Mouse (Mus musculus) ES-Bruce4 (cell line): ENCODE data around the gene Ovol3. TPM values are rescaled to one million over a fixed set of nuclear protein-coding genes. Genes with fewer than 3 reads are reported as not detected.
A peak's percentile ranks its signal among the peaks of the same experiment; 100 is the strongest.

ENCODE experiments used
- H3K27ac ChIP-seq: 2 replicates; pipeline ENCODE4 v1.5.1; 2012; ENCODE audit warnings: low read length, inconsistent platforms; ENCODE audit not compliant: insufficient read depth
- H3K27me3 ChIP-seq: 2 replicates; pipeline ENCODE4 v1.6.1; 2012; ENCODE audit warnings: mild to moderate bottlenecking, low read length, inconsistent platforms; ENCODE audit not compliant: control insufficient read depth, poor library complexity, insufficient read depth, severe bottlenecking
- H3K36me3 ChIP-seq: 2 replicates; pipeline ENCODE4 v1.6.1; 2012; ENCODE audit warnings: inconsistent platforms, mild to moderate bottlenecking, low read length, moderate library complexity; ENCODE audit not compliant: control insufficient read depth, poor library complexity, insufficient read depth, severe bottlenecking
- H3K4me1 ChIP-seq: one replicate; pipeline ENCODE4 v1.8.1; 2011; ENCODE audit warnings: low read length; ENCODE audit not compliant: control insufficient read depth, insufficient read depth
- H3K4me3 ChIP-seq: 2 replicates; pipeline ENCODE4 v1.5.1; 2011; ENCODE audit warnings: low read depth, mild to moderate bottlenecking, low read length
- H3K9ac ChIP-seq: 2 replicates; pipeline ENCODE4 v1.6.1; 2012; ENCODE audit warnings: low read depth, mild to moderate bottlenecking, inconsistent platforms; ENCODE audit not compliant: poor library complexity, severe bottlenecking
- H3K9me3 ChIP-seq: replicated peaks from 2 replicates; pipeline ENCODE4 v1.6.1; 2012; ENCODE audit warnings: mild to moderate bottlenecking, low read length, inconsistent platforms; ENCODE audit not compliant: control insufficient read depth, poor library complexity, insufficient read depth, severe bottlenecking
- CTCF ChIP-seq: IDR thresholded peaks from one replicate; pipeline ENCODE4 v1.8.1; 2011; ENCODE audit warnings: low read depth, low read length
- EP300 ChIP-seq: IDR thresholded peaks from 2 replicates; pipeline ENCODE4 v1.6.1; 2011; ENCODE audit warnings: low read depth, low read length; ENCODE audit not compliant: insufficient read depth
- POLR2A ChIP-seq: IDR thresholded peaks from one replicate; pipeline ENCODE4 v1.8.1; 2011; ENCODE audit warnings: low read length; ENCODE audit not compliant: insufficient read depth
- polyA plus RNA-seq: library from polyadenylated mRNA; stranded (reverse); fragments of >200 nt; gene quantifications from 2 replicates; pipeline ENCODE4 v1.2.4, GENCODE M21; 2011; ENCODE audit warnings: low read depth; ENCODE audit not compliant: missing spikeins, insufficient read depth, insufficient read length

The Ovol3 gene
- polyA plus RNA-seq, 1 experiment: not detected

- Histone ChIP-seq H3K27me3 (no peaks in the 10 kb centered on the region), H3K9ac (peak overlapping the region; percentile 48), H3K27ac (no peak overlapping the region), H3K9me3 (no peaks in the 10 kb centered on the region), H3K36me3 (peaks cover 6% of the 10 kb centered on the region; the same call in 1 of the 2 replicates), H3K4me1 (no peaks in the 10 kb centered on the region), H3K4me3 (peak overlapping the region; percentile 49)
- no peak for TF ChIP-seq EP300
- TF ChIP-seq POLR2A: no peak
- TF ChIP-seq CTCF: no peak
These were observed 15.5 kb downstream of the Ovol3 start for GRCm38 (mm10) chr7:30220008-30220356.

GRCm38 (mm10) chr7:30219293-30220007 lies 16.1 kb downstream of the Ovol3 start:
- no peak overlapping the region for H3K27ac ChIP-seq

GRCm38 (mm10) chr7:30217277-30217676 lies 18.2 kb downstream of the Ovol3 start:
- no peaks in the 10 kb centered on the region for H3K4me1 ChIP-seq
- no peak overlapping the region for H3K4me3 ChIP-seq
- H3K27me3 ChIP-seq: no peaks in the 10 kb centered on the region
- H3K36me3 ChIP-seq: no peaks in the 10 kb centered on the region
- TF ChIP-seq POLR2A (no peak), EP300 (no peak), CTCF (no peak)
- peaks cover 17% of the 10 kb centered on the region for H3K9me3 ChIP-seq
- H3K27ac ChIP-seq: no peak overlapping the region
- no peak overlapping the region for H3K9ac ChIP-seq

More at GRCm38 (mm10) chr7:30219293-30220007, 16.1 kb downstream of the Ovol3 start:
- Histone ChIP-seq H3K9ac (peak overlapping the region; percentile 48), H3K4me1 (no peaks in the 10 kb centered on the region), H3K4me3 (peak overlapping the region; percentile 49), H3K27me3 (no peaks in the 10 kb centered on the region), H3K36me3 (peaks cover 6% of the 10 kb centered on the region; the same call in 1 of the 2 replicates), H3K9me3 (no peaks in the 10 kb centered on the region; the same call in 1 of the 2 replicates)
- TF ChIP-seq EP300 (no peak; the same call in 1 of the 2 replicates), POLR2A (no peak), CTCF (no peak)

GRCm38 (mm10) chr7:30216723-30217151 lies 18.8 kb downstream of the Ovol3 start:
- TF ChIP-seq EP300 (peak; percentile 32; the same call in 1 of the 2 replicates), POLR2A (no peak), CTCF (peak; percentile 94)
- Histone ChIP-seq H3K27me3 (no peaks in the 10 kb centered on the region), H3K4me1 (no peaks in the 10 kb centered on the region), H3K36me3 (no peaks in the 10 kb centered on the region), H3K9me3 (peaks cover 22% of the 10 kb centered on the region), H3K9ac (peak overlapping the region; percentile 26; the same call in 1 of the 2 replicates), H3K27ac (peak overlapping the region; percentile 57; the same call in 1 of the 2 replicates), H3K4me3 (peak overlapping the region; percentile 53)

- H3K36me3 ChIP-seq: no peaks in the 10 kb centered on the region
- 0 out of 2 replicates have a peak overlapping the region, but pooled peaks have one; percentile 6 for H3K27ac ChIP-seq
- H3K9me3 ChIP-seq: peaks cover 28% of the 10 kb centered on the region
- TF ChIP-seq POLR2A (no peak), CTCF (no peak), EP300 (no peak)
- H3K4me1 ChIP-seq: no peaks in the 10 kb centered on the region
- H3K4me3 ChIP-seq: no peak overlapping the region
- no peak overlapping the region for H3K9ac ChIP-seq
- H3K27me3 ChIP-seq: no peaks in the 10 kb centered on the region
These were observed 19.6 kb downstream of the Ovol3 start for GRCm38 (mm10) chr7:30215875-30216274.

GRCm38 (mm10) chr7:30213881-30214280 lies 21.6 kb downstream of the Ovol3 start:
- Histone ChIP-seq H3K36me3 (no peaks in the 10 kb centered on the region), H3K4me1 (no peaks in the 10 kb centered on the region), H3K9ac (no peak overlapping the region), H3K4me3 (no peak overlapping the region), H3K9me3 (peaks cover 28% of the 10 kb centered on the region), H3K27me3 (no peaks in the 10 kb centered on the region), H3K27ac (no peak overlapping the region)
- TF ChIP-seq EP300 (no peak), POLR2A (no peak), CTCF (no peak)
